Mouse (Mus musculus): ENCODE results near the gene Dock8.

Gene Dock8

DNA sequence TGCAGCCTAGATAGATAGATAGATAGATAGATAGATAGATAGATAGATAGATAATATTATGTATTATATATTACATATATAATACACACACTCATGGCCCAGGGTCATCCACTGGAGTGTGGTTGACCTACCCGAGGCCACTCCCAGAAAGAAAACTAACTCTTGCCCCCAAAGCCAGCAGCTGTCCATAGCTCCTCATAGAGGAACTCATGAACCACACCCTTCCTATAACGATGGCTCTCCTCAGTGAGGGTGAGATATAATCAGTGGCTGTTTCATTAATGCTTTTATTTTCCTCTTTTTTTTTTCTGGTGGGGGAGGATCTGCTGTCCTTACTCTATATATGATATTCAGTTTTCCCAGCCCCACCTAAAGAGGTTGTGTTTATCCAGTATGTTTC lies 134.6 kb downstream of the Dock8 start:
- DNase-seq = no peak

DNA sequence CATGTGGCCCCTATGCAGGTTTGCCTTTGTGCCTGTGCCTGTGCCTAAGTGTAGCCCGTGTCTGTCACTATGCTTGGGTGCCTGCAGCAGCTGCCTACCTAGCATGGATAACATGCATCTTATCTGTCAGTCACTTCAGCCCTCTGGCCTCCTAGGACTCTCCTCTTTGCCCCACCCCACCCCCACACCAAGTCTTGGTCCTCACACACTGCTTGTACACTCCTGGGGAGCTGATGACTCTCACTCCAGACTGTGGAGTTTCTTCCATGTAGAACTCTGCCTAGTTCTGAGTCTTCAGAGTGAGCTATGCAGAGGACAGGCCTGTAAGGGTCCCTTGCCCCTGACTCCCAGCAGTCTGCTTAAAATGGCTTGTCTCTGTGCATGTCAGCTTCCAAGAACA lies 136.8 kb downstream of the Dock8 start:
- DNase-seq = no peak

DNA sequence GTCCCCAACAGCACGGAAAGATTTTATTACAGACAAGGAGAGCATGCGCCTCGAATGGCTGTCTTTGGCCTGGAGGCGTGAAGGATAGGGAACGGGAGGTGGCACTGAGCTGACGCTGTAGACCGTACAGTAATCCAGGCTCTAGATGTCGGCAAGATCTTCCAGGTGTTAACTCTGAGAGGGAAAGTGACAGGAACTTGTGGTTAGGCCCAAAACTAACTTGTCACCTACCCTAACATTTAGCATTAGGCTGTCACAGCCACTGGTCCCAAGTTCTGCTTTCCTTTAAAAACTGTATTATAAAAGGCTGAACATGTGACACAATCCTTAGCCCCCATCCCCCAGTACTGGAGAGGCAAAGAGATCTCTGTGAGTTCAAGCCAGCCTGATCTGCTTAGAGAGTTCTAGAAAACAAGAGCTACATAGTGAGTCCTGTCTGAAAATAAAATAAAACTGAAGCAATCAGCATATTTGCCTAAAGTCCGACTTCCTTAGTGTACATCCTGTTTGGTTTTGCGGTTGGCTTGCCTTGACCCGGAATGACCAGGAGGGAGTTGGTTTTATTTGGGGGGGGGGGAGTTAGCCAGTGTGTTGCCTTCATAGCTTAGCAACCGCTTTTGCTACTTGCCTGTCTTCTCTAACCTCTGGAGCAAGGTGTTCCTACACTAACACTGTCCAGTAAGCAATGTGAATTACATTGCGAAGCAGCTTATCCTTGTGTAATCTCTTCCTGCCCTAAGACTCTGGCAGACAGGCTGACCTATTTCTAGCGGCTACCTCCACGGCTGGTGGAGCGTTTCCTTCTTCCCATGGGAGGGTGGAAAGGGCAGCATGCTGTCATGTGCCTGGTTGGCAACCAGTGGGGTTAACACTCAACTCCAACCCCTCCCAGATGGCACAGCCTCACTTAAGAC lies 138.8 kb downstream of the Dock8 start:
- DNase-seq = peak; percentile 66 to 88

DNA sequence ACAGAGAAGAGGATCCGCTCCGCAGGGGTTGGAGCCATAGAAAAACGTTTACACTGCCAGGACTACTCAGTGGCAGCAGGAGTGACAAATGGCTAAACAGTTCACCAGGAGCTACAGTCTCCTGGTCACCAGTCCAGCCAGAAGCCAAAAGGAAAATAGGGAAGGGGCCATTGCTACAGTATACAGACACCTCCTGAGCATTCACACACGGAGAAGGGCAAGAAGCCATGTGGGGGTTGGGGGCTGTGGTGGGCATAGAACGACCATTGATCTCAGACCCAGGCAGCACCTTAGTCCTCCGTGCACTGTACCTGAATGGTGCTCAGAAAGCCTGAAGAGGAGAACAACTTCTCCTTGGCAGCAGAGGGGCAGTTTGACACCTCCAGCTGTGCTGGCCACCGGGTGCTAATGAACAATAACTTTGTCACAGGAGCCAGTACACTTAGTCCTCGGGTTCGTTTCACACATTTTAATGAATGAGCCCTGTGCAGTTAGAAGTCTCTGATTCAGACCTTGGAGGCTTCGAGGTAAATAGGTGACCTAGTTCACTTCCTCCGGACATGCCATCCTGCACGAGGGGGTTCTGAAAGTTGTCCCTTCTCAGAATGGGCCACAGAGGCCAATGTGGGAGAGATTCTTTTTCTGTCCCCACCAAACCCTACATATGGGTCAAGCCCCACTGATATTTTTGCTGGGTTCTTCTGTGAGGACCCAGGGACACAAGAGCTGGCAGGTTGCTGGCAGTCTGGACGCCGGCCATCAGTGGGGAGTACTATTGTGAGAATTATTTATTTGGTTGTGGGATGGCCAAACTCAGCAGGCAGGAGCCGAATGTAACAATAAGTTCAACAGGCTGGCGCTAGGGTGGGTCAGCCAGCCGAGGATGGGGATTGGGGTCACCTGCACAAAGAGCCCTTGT lies 145.0 kb downstream of the Dock8 start:
- no peak for DNase-seq

DNA sequence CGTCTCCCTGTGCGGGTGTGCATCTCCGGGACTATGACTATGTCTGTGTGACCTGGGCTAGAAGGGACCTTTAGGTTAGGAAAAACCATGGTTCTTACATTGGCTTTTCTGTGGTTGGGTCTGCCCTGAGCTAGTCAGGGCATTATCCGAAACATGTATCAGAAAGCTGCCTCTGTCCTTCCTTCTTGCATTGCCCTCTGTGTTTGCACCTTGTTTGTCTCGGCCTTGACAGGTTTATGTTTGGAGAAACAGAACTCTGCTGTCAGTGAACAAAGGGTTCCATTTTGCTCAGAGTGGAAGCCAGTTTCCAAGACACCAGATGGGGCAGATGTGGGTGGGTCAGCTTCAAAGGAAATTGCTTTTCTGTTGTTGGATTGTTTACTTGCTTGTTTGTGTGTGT lies 145.8 kb downstream of the Dock8 start:
- no peak for DNase-seq

DNA sequence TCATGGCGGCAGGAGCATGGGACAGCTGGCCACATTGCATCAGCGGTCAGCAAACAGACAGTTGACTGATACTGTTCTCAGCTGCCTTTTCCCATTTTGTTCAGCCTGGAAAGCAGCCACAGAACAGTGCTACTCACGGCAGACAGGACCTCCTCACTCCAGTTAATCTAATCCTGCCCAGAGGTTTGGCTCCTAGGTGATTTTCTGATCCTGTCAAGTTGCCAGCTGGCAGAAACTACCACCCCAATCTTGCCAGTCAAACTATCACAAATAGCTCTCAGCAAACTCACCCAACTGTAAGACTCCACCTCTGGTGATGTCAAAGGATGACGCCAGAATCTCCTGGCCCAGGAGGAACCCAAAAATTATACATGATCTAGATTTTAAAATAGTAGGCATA lies 146.8 kb downstream of the Dock8 start:
- peak in 1 of 2 experiments; percentile 27 for DNase-seq

DNA sequence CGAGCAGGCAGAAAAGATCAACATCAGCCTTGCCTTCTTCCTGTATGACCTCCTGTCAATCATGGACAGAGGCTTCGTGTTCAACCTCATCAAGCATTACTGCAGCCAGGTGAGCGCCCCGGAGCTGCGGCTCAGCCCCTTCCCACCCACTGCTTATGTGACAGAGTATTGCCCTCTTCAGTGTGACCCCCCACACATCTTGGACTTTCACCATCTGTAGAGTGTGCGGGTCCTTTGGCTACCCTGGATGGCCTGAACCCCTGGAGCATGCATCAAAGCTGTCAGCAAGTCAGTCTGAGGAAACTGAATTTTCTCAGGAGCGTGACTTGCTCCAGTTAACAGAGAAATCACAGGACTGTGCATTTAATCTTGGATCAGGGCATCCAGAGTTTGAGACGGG lies 150.5 kb downstream of the Dock8 start:
- no peak for DNase-seq

DNA sequence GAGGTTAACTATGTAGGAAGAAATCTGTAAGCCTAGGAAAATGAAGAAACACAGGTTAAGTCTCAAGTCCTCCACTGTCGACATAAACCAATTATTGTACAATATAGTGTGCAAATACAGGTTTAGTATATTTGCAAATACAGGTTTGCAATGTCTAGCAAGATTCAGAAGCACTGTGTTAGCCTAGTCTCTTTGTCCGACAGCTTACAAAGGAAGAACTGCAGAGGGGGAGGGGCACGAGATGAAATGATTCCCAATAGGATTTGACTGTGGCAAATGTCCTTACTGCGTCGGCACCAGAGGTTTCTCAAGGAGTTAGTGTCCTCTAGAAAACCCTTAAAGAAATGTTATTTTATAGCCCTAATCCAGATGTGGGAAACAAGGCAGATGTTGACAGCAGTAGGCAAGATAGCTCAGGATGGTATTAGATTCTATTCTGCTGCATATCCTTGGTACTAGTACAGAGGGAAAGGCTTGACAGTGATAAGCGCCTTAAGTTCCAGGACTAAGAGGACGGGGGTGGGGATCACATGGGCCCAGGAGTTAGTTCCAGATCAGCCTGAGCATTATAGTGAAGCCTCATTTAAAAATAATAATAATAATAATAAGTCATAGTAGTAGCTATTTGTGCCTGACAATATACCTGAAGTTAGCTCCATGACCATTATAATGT lies 155.3 kb downstream of the Dock8 start:
- DNase-seq = no peak

DNA sequence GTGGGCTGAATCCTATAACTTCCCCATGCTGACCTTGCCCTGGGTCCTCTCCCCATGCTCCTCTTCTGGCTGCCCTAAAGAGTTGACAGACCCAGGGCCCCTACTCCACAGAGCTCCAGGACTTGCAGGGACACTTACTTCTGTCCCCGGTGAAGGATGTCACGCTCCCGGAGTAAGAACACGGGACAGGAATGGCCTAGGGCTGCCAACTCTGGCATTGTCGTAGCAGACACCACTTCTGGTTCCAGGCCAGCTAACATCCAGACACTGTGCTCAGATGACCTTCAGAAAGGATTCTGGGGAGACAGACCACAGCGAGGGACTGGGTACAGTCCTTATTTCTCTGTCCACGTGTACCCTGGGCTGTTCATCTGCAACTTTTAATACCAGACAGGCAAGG lies 155.9 kb downstream of the Dock8 start:
- no peak for DNase-seq

DNA sequence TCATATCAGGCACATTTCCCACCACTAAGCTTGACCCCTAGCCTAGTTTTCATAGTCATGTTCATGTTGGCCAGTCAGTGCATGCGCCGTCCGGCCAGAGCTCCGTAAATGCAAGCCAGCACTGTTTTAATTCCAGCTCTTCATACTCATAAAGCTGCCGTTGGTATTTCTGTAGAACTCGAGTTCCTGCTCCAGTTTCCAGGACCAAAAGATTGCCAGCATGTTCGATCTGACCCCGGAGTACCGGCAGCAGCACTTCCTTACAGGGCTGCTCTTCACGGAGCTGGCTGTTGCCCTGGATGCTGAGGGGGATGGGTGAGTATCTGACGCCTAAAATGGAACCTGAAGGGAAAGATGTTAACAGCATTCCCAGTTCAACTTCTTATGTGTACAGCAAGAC lies 156.4 kb downstream of the Dock8 start:
- DNase-seq = no peak

DNA sequence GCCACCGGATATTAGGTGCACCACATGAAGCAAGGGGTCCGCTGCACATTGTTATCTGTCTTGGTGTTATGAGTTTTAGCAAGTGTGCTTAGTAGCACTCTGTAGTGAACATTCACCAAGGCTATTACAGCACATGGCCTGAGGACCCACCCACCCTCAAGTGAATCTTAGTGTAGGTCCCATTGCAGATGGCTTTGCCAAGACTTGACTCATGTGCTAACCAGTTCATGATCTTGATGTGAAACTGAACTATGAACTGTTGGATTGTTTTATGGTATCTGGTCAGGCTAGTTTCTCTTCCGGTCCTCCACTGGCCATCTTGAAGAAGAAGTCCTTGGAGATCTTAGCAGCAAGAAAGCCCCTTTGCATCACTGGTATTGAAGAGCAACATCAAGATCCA lies 162.9 kb downstream of the Dock8 start:
- DNase-seq = no peak

DNA sequence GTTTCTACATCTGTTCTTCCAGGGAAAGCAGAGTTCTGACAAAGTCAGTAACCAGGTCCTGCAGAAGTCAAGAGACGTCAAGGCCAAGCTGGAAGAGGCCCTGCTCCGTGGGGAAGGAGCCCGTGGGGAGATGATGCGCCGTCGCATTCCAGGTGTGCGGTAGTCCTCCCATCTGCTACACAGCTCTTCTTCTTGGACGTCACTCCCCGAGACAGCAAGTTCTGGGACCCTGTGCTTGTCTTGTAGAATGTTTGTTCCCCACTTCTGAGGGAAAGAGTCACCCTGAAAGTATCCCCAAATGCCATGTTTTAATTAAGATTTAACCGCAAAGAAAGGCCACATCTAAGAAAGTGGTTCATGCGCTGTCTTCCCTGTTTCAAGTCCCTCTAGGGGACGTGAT lies 164.1 kb downstream of the Dock8 start:
- no peak for DNase-seq

DNA sequence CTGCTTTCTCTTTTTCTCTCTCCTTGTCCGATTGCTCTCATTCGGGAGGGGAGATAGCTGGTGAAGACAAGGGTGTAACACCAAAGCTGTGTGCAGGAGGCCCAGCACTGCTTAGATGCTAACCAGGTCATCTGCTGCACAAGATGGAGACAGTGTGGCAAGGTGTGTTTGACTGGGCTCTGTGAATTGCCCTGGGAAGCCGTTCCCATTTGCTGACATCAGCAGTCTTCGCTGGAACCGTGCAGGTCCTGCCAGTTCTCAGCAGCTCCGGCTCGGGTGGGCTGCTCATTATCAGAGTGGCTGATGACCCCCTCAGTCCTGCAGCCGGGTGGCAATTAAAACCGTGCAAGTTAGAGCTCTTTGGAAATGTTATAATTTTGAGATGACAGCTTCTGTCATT lies 167.1 kb downstream of the Dock8 start:
- DNase-seq = no peak

DNA sequence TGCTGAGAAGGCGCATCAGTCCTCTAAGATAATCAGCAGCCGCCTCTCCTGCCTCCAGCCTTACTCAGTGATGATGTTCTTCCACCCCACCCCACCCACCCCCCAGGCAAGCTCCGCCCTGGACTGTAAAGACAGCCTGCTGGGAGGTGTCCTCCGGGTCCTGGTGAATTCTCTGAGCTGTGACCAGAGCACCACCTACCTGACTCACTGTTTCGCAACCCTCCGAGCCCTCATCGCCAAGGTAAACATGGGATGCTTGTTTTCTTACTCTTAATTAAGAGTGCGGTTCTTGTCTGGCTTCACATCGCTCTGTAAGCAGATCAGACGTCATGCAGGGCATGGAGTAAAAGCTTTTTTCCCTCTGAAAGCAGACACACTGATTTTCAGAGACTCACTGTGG lies 172.1 kb downstream of the Dock8 start:
- peak; percentile 36 to 66 for DNase-seq

DNA sequence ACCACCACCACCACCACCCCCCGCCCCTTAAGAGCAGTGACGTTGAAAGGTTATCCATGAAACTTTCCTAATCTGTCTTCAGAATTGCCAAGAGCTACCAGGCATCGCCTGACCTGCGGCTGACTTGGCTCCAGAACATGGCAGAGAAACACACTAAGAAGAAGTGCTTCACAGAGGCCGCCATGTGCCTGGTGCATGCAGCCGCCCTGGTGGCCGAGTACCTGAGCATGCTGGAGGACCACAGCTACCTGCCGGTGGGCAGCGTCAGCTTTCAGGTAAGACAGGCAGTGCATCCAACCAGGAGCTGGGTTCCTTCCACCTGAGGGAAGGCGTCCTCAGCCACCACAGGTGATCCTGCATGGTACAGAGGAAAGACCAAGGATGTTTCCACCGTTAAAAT lies 177.4 kb downstream of the Dock8 start:
- no peak for DNase-seq

DNA sequence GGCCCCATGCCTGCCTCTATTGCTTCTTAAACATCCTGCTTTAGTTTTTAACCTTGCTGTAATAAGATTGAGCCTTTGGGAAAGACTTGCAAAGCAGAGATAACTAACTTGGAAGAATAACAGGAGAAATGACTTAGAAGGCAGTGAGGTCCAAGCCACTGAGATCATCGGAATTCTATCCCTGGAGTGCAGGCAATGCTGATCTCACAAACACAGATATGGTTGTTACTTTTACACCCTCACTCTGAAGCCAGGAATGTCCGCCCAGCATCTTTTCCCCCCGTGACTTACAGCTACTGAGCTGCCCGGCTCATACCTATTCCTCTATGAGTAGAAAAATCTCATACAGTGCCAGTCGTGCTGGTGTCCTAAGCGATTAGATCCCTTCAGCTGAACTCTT lies 180.7 kb downstream of the Dock8 start:
- no peak for DNase-seq

DNA sequence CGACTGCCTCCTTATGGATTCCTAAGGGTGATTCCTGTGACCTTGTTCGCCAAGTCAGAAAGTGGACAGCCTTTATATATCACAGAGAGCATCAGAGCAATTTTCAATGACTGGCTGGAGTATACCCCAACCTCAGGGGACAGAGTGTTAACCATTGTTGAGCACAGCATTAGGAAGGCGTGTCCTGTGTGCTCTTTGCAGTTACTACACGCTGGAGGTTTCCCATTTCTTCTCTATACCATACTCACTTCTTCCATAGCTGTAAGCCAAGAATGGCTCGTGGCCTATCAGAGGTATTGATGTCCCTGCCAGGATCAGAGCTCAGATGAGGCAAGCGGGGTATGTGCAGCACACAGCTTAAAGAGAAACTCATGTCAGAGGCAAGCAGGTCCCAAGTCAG lies 181.2 kb downstream of the Dock8 start:
- no peak for DNase-seq

DNA sequence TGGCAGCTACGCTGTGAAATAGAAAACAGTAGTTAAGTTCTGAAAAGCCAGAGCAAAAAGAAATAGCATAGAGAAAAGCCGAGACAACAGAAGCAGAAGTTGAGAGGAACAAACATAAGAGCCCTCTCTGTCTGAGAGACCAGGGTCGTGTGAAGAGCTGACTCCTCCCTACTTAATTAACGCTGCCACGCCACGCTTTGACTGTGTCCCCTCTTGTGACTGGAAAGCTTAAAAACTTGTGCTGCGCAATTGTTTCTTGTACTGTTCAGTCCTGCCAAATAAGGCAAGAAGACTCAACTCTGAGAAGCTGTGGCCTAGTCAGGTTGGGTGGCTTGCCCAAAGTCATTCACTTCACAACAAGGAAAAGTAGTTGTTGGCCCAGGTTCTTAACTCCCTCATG lies 184.7 kb downstream of the Dock8 start:
- no peak for DNase-seq

DNA sequence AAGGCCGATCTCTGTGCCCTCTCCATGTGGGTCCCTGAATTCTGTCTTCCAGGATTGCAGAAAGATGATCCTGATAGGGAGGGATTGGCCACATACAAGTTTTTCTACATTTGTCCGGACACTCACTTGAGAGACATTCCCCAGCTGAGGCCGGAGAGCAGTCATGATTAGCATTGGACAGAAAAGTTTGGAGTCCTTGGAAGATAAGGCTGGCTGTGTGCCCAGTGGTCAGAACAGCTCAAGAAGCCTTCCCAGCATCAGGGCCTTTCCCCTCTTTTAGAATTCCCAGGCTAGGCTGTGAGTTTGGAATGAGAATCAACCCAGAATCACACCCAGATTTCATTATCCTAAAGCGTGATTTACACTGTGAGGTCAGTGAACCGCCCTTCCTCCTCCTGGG lies 187.0 kb downstream of the Dock8 start:
- DNase-seq = no peak

DNA sequence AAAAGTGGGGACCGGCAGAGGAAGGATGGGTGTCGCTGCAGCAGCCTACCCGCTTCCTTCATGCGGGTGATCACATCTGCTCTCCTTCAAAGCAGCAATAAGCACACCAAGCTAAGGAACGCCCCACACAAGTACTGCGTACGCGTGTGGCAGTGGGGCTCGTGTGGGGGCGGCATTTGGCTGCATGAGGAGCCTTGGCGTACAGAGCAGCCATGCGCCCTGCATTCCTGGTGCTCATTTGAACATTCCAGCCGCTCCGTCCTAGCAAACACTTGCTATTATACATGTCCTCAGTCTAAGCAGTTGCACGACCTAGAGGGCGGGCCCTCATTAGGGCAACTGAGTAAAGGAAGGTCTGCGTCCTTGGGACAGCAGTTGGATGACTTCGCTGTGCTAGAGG lies 188.3 kb downstream of the Dock8 start:
- peak; percentile 47 to 72 for DNase-seq

DNA sequence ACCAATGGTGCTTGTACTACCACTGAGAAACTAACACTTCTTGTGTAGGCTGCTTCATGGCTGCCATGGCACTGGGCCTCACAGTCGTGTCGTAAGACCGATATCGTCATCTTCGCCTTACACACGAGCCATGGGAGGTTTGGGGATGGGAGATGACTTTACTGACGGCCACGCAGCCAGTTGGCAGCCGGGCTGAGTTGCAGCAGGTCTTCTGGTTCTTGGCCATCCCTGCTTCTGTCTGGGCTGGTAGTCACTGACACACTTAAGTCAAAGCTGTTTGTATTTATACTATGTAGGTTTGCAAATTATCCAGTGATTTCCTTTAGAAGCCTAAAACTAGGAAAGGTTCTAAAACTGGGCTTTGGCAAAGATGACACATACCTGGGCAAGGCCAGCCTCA lies 194.4 kb downstream of the Dock8 start:
- DNase-seq = peak in 1 of 2 experiments; percentile 31

DNA sequence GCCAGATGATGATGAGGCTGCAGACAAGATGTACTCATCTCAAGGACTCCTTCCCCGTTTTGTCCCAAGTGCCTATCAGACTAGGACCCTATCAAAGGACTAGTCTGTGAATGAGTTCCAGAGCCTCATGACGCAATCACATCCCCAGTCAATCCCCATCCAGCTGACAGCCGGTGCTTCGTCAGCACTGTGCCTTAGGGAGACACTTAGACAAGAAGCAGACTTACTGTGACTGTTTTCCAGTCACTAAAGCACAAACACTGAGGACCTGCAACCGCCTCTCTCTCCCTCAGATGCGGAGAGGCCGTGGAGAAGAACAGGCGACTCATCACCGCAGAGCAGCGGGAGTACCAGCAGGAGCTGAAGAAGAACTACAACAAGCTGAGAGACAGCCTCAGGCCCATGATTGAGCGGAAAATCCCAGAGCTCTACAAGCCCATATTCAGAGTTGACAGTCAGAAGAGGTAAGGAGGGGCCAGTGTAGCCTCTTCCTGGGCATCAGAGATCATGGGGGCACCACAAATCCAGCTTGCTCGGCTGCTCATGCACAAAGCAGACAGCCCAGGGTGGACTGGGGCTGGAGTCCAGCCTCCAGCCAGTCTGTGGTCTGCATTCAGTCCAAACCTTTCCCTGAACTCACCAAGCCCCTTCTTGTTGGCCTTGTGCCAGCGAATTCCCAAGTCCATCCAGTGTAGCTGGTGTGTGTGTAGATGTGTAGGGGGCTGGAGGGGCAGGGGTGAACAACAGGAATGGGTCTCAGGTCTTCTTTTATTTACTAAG lies 200.9 kb downstream of the Dock8 start:
- DNase-seq = peak; percentile 83 to 91

Data from kidney, postnatal 25 days (tissue).